Mouse (Mus musculus) embryonic fibroblast, embryonic 13.5 days (primary cell): Measurements from ENCODE around the gene Svs5.

Experiments
- CTCF ChIP-seq: IDR thresholded peaks from 2 replicates; pipeline ENCODE4 v1.5.1; 2011; ENCODE audit warnings: mild to moderate bottlenecking, control low read depth, low read length, moderate library complexity, borderline replicate concordance; ENCODE audit not compliant: insufficient read depth
- POLR2A ChIP-seq: IDR thresholded peaks from 2 replicates; pipeline ENCODE4 v1.6.1; 2011; ENCODE audit warnings: low read depth, mild to moderate bottlenecking, control low read depth, low read length, moderate library complexity

DNA sequence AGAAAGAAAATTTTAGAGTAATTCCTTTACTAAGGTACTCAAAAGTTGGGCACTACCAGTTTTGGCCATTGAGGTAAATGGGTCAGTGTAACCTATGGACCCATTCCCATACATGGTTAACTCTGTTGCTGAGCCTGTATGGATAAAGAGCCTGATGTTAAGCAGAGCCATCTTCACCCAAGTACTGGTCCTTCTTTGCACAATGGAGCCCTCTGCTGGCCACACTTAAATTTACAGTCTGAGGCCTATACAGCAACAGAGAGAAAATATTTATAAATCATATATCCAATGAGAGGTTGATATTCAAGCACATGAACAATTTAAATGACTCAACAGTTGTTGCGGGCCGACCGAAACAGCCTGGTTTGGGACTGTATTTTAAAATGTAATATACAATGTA, 16.4 kb downstream of the Svs5 start:
- no peak for TF ChIP-seq CTCF
- TF ChIP-seq POLR2A: no peak
